Mouse (Mus musculus) heart, postnatal 0 days (tissue): ENCODE results near the gene Bmpr1a. TPM values are rescaled to one million over a fixed set of nuclear protein-coding genes. Genes with fewer than 3 reads are reported as not detected.
A peak's percentile ranks its signal among the peaks of the same experiment; 100 is the strongest.

Source experiments
- ATAC-seq: fragments of 200-750 bp; cut with Nextera tagmentation; 2 replicates; pipeline ENCODE4 v1.8.0; 2017; ENCODE audit warnings: low read depth, moderate number of reproducible peaks, moderate library complexity; ENCODE audit not compliant: insufficient read depth
- DNase-seq: peaks from one replicate; pipeline ENCODE4 v3.0.0-alpha.2; 2016; ENCODE audit warnings: low spot score
- H3K27ac ChIP-seq: fragments of 300-500 bp; sonication (generic); 2 replicates; pipeline ENCODE4 v1.5.1; 2014; ENCODE audit warnings: low read depth, mild to moderate bottlenecking
- H3K27me3 ChIP-seq: fragments of 300-500 bp; sonication (generic); 2 replicates; pipeline ENCODE4 v1.6.1; 2014; ENCODE audit warnings: low read length, mixed read lengths; ENCODE audit not compliant: control insufficient read depth, insufficient read depth
- H3K36me3 ChIP-seq: fragments of 300-500 bp; sonication (generic); replicated peaks from 2 replicates; pipeline ENCODE4 v1.6.1; 2014; ENCODE audit warnings: low read length, mixed read lengths; ENCODE audit not compliant: control insufficient read depth, insufficient read depth
- H3K4me1 ChIP-seq: fragments of 300-500 bp; sonication (generic); 2 replicates; pipeline ENCODE4 v1.6.1; 2014; ENCODE audit warnings: antibody characterized with exemption; ENCODE audit not compliant: control insufficient read depth, insufficient read depth
- H3K4me2 ChIP-seq: fragments of 300-500 bp; sonication (generic); 2 replicates; pipeline ENCODE4 v1.6.1; 2014; ENCODE audit warnings: low read depth, mild to moderate bottlenecking, low read length, moderate library complexity
- H3K4me3 ChIP-seq: fragments of 300-500 bp; sonication (generic); 2 replicates; pipeline ENCODE4 v1.5.1; 2014; ENCODE audit warnings: low read depth, low read length
- H3K9ac ChIP-seq: fragments of 300-500 bp; sonication (generic); replicated peaks from 2 replicates; pipeline ENCODE4 v1.6.1; 2014; ENCODE audit warnings: low read depth, low read length, mixed read lengths
- H3K9me3 ChIP-seq: fragments of 300-500 bp; sonication (generic); replicated peaks from 2 replicates; pipeline ENCODE4 v1.6.1; 2016; ENCODE audit warnings: low read length; ENCODE audit not compliant: control insufficient read depth
- CTCF ChIP-seq: IDR thresholded peaks from 2 replicates; pipeline ENCODE4 v1.5.1; 2016; ENCODE audit warnings: antibody characterized with exemption, control low read depth, low read depth
- EP300 ChIP-seq: IDR thresholded peaks from 2 replicates; pipeline ENCODE4 v1.6.1; 2016; ENCODE audit warnings: antibody characterized with exemption, low read depth
- WGBS: fragments of 180-500 bp; shearing (Covaris S2); extraction: QIAGEN DNeasy Blood & Tissue Kit; methylation state at CpG from one replicate; pipeline ENCODE4 v1.1.7; 2014; 5-methylcytosine and 5-hydroxymethylcytosine counted together
- polyA plus RNA-seq: library from polyadenylated mRNA; unstranded; fragments of >200 nt; fragmentation: Nextera tagmentation; extraction: Ambion mirVana; gene quantifications from 2 replicates; pipeline ENCODE4 v1.2.1, GENCODE M21; 2015
- total RNA-seq: library from RNA; depleted of rRNA; stranded (reverse); fragments of >200 nt; gene quantifications from 2 replicates; pipeline ENCODE4 v1.2.3, GENCODE M21; 2014; ENCODE audit warnings: low replicate concordance

The Bmpr1a gene
- total and polyA plus RNA-seq, 2 experiments from 2014 or later = 38.6 to 130 TPM

DNA sequence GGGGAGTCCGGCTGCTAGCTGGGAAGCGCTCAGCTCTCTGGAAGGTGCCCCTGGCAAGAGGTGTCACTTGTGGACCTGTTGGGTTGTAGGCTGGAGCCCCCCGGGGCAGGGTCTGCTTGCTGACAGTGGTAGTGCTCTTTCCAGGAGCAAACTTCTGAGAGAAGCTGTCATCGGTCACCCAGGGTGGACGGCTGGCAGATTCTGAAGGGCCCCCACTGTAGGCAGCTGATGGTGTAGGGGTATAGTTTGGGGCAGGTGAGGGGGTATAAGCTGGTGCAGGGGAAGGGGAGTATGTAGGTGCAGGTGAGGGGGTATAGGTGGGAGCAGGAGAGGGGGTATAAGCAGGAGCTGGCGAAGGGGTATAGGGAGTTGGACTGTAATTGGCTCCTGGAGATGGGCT is 40.9 kb upstream of the Bmpr1a start:
- whole genome bisulfite sequencing = 43% methylated on average over 6 of the region's 6 CpGs
- H3K4me2 ChIP-seq = no peak overlapping the region; the same call in 1 of the 2 replicates

DNA sequence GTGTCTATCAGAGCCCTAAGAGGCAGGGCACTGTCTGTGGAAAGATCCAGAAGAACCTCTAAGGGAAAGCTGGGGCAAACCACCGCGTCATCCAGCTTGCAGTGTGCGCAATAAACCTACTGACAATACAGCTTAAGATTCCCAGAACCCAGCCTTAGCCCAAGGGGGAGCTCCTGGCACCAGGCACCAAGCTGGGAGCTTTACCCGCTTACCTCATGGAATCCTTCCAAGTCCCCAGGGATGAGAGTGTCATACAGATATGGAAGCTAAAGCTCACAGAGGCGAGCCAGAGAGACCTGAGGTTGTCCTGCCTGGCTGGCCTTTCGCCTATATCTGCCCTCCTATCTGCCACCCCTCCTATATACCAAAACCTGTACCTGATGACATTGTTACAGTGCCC is 40.5 kb upstream of the Bmpr1a start:
- H3K9me3 ChIP-seq = no peaks in the 10 kb centered on the region
- H3K4me3 ChIP-seq = no peak overlapping the region; the same call in 1 of the 2 replicates
- H3K27me3 ChIP-seq = 0 out of 2 replicates have a peak, but pooled peaks cover 5% of the 10 kb centered on the region
- ATAC-seq (peak; percentile 22), DNase-seq (peak; percentile 56)
- peak overlapping the region; percentile 93 for H3K27ac ChIP-seq
- H3K4me1 ChIP-seq = peaks cover 45% of the 10 kb centered on the region
- H3K36me3 ChIP-seq = peaks cover 59% of the 10 kb centered on the region
- 41% methylated on average over 6 of the region's 6 CpGs for WGBS
- peak overlapping the region; percentile 44; the same call in 1 of the 2 replicates for H3K9ac ChIP-seq
- no peak overlapping the region for H3K4me2 ChIP-seq
- no peak for TF ChIP-seq EP300
- TF ChIP-seq CTCF = no peak

More for the DNA sequence above, 40.9 kb upstream of the Bmpr1a start:
- no peak overlapping the region; the same call in 1 of the 2 replicates for H3K4me3 ChIP-seq
- H3K36me3 ChIP-seq = peaks cover 55% of the 10 kb centered on the region
- peak overlapping the region; percentile 93 for H3K27ac ChIP-seq
- peak overlapping the region; percentile 44; the same call in 1 of the 2 replicates for H3K9ac ChIP-seq
- no peak for DNase-seq
- ATAC-seq = peak; percentile 1; the same call in 1 of the 2 replicates
- peaks cover 49% of the 10 kb centered on the region for H3K4me1 ChIP-seq
- TF ChIP-seq CTCF (no peak), EP300 (no peak)
- 0 out of 2 replicates have a peak, but pooled peaks cover 5% of the 10 kb centered on the region for H3K27me3 ChIP-seq
- no peaks in the 10 kb centered on the region for H3K9me3 ChIP-seq

DNA sequence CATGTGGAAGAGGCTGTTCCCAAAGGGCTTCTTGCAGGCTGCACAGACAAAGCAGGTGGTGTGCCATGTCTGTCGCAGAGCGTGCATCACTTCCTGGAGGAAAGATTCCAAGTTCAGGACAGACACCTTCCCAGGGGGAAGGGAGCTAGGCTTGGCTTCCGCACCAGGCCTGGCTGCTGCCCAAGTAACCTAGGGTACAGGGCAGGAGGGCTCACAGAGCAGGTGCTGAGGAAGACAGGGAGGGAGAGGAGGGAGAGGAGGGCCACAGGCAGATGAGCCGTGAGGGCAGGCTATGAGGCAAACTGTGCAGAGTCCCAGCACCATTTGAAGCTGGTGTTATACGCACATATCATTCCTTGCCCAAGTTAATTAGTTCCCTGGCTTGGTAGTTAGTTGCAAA is 38.8 kb upstream of the Bmpr1a start:
- Histone ChIP-seq H3K9me3 (no peaks in the 10 kb centered on the region), H3K4me1 (peaks cover 29% of the 10 kb centered on the region), H3K4me3 (no peak overlapping the region), H3K36me3 (peaks cover 71% of the 10 kb centered on the region), H3K9ac (no peak overlapping the region), H3K27me3 (0 out of 2 replicates have a peak, but pooled peaks cover 5% of the 10 kb centered on the region), H3K4me2 (no peak overlapping the region), H3K27ac (peak overlapping the region; percentile 93)
- DNase-seq = no peak
- 62% methylated on average over 5 of the region's 5 CpGs for WGBS
- TF ChIP-seq CTCF (no peak), EP300 (no peak)
- ATAC-seq = no peak

DNA sequence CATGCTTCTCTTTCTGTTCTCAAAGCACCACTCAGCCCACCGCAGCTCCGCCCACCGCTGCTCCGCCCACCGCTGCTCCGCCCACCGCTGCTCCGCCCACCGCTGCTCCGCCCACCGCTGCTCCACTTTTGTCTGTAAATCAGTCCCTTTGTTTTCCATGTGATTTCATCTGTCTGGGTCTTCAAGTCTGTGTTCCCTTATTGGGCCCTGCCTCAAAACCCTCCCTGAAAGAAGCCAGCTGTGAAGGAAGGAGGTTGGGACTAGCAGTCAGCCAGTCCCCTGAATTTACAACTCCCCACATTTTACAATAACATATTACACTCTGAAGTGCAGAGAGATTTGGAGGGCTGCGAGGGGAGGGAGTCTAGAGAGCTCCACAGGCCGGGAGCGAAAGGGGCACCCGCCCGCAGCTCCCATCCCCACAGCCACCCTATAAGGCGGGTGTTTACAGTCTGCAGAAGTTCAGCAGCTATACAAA is 37.6 kb upstream of the Bmpr1a start:
- H3K9me3 ChIP-seq = no peaks in the 10 kb centered on the region
- H3K27me3 ChIP-seq = 0 out of 2 replicates have a peak, but pooled peaks cover 5% of the 10 kb centered on the region
- H3K4me1 ChIP-seq = peaks cover 23% of the 10 kb centered on the region
- no peak overlapping the region for H3K4me3 ChIP-seq
- TF ChIP-seq CTCF = no peak
- TF ChIP-seq EP300 = no peak
- no peak for ATAC-seq
- H3K9ac ChIP-seq = no peak overlapping the region
- no peak overlapping the region for H3K4me2 ChIP-seq
- peaks cover 72% of the 10 kb centered on the region for H3K36me3 ChIP-seq
- no peak for DNase-seq
- WGBS = 39% methylated on average over 11 of the region's 17 CpGs
- peak overlapping the region; percentile 58 for H3K27ac ChIP-seq

DNA sequence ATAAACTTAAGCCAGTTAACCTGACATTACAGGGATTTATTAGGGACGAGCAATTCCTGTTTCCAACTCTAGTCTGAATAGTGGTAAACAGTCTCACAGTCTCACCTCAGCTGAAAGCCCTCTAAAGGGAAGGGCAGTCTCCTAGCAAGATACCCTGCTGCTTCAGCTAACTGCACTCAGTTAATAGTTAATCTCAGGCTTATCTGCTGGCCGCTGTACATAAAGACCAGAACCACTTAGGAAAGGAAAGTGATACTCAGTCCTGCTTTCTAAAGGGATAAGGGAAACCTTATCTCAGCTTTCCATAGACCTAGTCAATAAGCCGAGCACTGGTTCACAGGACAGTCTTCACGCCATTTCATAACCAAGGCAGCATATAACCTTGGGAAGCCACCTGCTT is 32.7 kb upstream of the Bmpr1a start:
- Histone ChIP-seq H3K4me1 (no peaks in the 10 kb centered on the region), H3K4me2 (no peak overlapping the region), H3K27ac (peak overlapping the region; percentile 23; the same call in 1 of the 2 replicates), H3K36me3 (peaks cover 83% of the 10 kb centered on the region), H3K4me3 (no peak overlapping the region), H3K9me3 (no peaks in the 10 kb centered on the region), H3K27me3 (no peaks in the 10 kb centered on the region), H3K9ac (no peak overlapping the region)
- TF ChIP-seq EP300 (no peak), CTCF (no peak)
- ATAC-seq (no peak), DNase-seq (no peak)
- 42% methylated on average over 4 of the region's 4 CpGs for whole genome bisulfite sequencing

DNA sequence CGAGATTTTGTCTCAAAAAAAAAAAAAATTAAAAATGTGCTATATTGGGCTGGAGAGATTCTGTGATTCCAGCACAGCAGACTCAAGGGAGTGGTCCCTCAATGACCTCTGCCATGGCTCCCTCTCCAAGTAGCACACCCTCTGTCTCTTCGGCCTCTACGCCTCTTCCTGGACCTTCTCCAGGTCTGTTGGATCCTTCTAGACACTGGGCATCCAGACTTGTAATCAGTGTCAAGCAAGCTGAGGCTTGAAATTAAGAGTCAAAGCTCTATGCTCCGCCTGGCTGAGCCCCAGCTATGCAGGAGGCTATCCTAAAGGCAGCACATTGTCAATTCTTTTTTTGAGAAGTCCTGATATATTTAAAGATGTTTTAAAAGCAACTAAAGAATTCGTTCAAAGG is 30.4 kb upstream of the Bmpr1a start:
- Histone ChIP-seq H3K27me3 (peaks cover 3% of the 10 kb centered on the region; the same call in 1 of the 2 replicates), H3K4me2 (no peak overlapping the region), H3K9me3 (no peaks in the 10 kb centered on the region), H3K9ac (no peak overlapping the region), H3K4me3 (no peak overlapping the region), H3K27ac (no peak overlapping the region; the same call in 1 of the 2 replicates), H3K4me1 (peaks cover 6% of the 10 kb centered on the region), H3K36me3 (peaks cover 64% of the 10 kb centered on the region)
- no peak for TF ChIP-seq CTCF
- no peak for TF ChIP-seq EP300
- DNase-seq (no peak), ATAC-seq (no peak)
- WGBS = 64% methylated on average over 5 of the region's 5 CpGs
